Mouse (Mus musculus): ENCODE measurements around the gene B230217C12Rik.
A peak's percentile ranks its signal among the peaks of the same experiment; 100 is the strongest.
"Not testable (repeated sequence)": the region's sequence is repeated elsewhere in the genome, so short reads cannot be mapped to it uniquely, and the experiment has no call there.

Gene B230217C12Rik

DNA sequence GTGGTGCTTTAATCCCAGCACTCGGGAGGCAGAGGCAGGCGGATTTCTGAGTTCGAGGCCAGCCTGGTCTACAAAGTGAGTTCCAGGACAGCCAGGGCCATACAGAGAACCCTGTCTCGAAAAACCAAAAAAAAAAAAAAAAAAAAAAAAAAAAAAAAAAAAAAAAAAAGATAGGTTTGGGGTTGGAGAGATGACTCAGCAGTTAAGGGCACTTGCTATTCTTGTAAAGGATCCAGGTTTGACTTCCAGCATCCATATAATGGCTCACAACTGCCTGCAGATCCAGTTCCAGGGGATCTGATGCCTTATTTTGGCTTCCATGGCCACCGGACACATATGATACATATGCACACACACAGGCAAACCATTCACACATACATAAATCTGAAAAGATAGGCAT is 31.8 kb downstream of the B230217C12Rik start:
- DNase-seq = not testable (repeated sequence)

GRCm38 (mm10) chr11:97874396-97874795 is 33.8 kb downstream of the B230217C12Rik start:
- no peak for DNase-seq

DNA sequence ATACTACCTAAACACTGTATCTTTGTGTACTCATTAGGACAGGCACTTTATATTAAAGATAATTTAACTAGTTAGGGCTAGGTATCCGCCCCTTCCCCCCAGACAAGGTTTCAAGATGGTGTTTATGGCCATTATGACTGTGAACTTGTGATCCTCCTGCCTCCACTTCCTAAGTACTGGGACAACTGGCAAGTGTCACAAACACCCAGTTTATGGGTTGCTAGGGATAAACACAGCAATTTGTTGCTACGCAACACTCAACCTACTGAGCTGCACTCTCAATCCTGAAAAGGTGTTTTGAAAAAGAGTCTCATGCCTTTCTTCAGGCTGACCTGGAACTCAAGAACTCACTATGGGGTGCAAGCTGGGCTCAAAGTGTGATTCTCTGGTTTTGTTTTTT is 36.8 kb downstream of the B230217C12Rik start:
- no peak for DNase-seq

DNA sequence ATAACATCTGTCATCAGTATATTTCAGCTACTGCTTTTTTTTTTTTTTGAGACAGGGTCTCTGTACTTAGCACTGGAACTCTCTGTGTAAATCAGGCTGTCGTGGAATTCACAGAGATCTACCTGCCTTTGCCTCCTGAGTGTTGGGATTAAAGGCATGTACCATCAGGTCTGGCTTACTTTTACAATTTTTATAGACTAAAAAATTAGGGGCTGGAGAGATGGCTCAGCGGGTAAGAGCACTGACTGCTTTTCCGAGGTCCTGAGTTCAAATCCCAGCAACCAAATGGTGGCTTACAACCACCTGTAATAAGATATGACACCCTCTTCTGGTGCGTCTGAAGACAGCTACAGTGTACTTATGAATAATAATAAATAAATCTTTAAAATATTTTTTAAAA is 39.8 kb downstream of the B230217C12Rik start:
- DNase-seq = no peak

DNA sequence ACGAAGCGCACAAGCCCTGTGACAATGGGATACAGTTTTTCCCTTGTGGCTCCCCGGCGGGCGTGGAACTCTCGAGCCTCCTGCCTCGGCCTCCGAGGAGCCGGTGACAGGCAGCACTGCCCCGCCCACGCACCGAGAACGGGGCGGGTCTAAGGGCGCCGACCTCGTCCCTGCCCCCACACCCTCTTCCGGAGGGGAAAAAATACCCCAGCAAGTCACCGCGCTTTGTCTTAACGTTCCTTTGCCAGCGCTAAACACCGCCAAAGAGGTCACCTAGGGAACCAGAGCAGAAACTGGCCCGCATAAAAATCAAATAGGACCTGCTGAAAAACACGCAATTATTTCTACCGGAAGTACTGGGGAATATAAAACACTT is 43.0 kb downstream of the B230217C12Rik start:
- DNase-seq = peak; percentile 69

GRCm38 (mm10) chr11:97883918-97884600 is 43.5 kb downstream of the B230217C12Rik start, which contains the start of gene Fbxo47:
Gene Fbxo47 (minus strand): TSS chr11:97884154.
- peak; percentile 98 for DNase-seq

GRCm38 (mm10) chr11:97884601-97885185 is 44.1 kb downstream of the B230217C12Rik start:
- DNase-seq = no peak

- no peak for DNase-seq
Measured at GRCm38 (mm10) chr11:97885296-97885915, 44.8 kb downstream of the B230217C12Rik start.

DNA sequence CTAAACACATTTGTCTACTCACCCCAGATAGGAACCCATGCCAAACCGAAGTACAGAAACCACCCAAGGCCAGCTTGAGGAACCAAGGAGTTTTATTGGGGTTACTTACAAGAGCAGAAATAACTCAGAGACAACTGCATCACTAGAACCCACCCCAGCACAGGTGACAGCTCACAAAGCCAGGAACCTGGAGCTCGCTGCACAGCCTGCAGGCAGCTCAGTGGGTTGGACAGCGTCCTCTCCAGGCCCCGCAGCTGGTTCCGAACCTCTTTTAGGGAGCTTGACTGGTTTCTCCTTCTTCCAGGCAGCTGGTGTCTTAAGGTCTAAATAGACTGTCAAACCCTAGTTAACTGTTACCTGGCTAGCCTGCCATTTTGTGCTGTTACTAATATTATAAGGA is 51.2 kb downstream of the B230217C12Rik start:
- no peak for DNase-seq

All from kidney, adult 11 months (tissue).